10 mouse cellular contexts compared by ENCODE assay signal in genomic region chr7:18950523-18951315, GRCm38 (mm10). TPM values are rescaled to one million over a fixed set of nuclear protein-coding genes. Genes with fewer than 3 reads are reported as not detected.
DNase-seq lines count a peak whose midpoint lies in the region; ATAC-seq and TF ChIP-seq lines count a peak whose summit lies in the region.
"Had no signal": no experiment of that assay in that cellular context is flagged by ENCODE, and none has a peak within 500 bp of the region (broad histone marks: within the 10 kb centered on the region; RNA-seq: fewer than 3 reads in every experiment).

No protein-coding gene starts in this region.

- H3K27ac ChIP-seq in forebrain, postnatal 0 days (ENCODE audit: low read depth, low read length): peak overlapping the region; percentile 76
- H3K27ac ChIP-seq in midbrain, embryonic 15.5 days: peak overlapping the region; percentile 89
- H3K27ac ChIP-seq: embryonic facial prominence, embryonic 13.5 days; heart, embryonic 15.5 days had no signal

- peak overlapping the region; percentile 19; the same call in 1 of the 2 replicates for H3K4me2 ChIP-seq in forebrain, postnatal 0 days (ENCODE audit: low read depth)
- H3K4me2 ChIP-seq in midbrain, embryonic 15.5 days: peak overlapping the region; percentile 33
- H3K4me2 ChIP-seq: embryonic facial prominence, embryonic 13.5 days; heart, embryonic 15.5 days had no signal

- no peak for TF ChIP-seq CTCF in E14TG2a.4 (conservative IDR thresholded peaks at IDR 0.05; ENCODE audit: low read length)
- no peak for TF ChIP-seq CTCF in forebrain, postnatal 0 days (IDR thresholded peaks at IDR 0.05; ENCODE audit: low read depth)

- peak overlapping the region; percentile 68 for H3K4me3 ChIP-seq in E14TG2a.4 (replicated peaks; ENCODE audit: low read length)
- no peak overlapping the region for H3K4me3 ChIP-seq in forebrain, postnatal 0 days (ENCODE audit: low read depth, low read length)
- no peak overlapping the region for H3K4me3 ChIP-seq in midbrain, embryonic 15.5 days
- H3K4me3 ChIP-seq: embryonic facial prominence, embryonic 13.5 days; heart, embryonic 15.5 days had no signal

- 14% methylated on average over 18 of the region's 18 CpGs for WGBS in forebrain, postnatal 0 days
- 12% methylated on average over 18 of the region's 18 CpGs for WGBS in midbrain, embryonic 15.5 days

- peaks cover 28% of the 10 kb centered on the region for H3K27me3 ChIP-seq in E14TG2a.4 (ENCODE audit: insufficient read depth, low read length)
- H3K27me3 ChIP-seq in forebrain, postnatal 0 days (ENCODE audit: insufficient read depth, low read length): no peaks in the 10 kb centered on the region
- H3K27me3 ChIP-seq in midbrain, embryonic 15.5 days (replicated peaks): no peaks in the 10 kb centered on the region

- peak; percentile 72 for ATAC-seq in forebrain, postnatal 0 days
- ATAC-seq in midbrain, embryonic 15.5 days (replicated peaks): peak; percentile 61

- peak; percentile 62 for DNase-seq in WW6 (ENCODE audit: low read depth, low spot score)
- peak; percentile 80 for DNase-seq in forebrain, postnatal 0 days
- no peak for DNase-seq in adrenal gland, postnatal 36 days
- no peak for DNase-seq in frontal cortex, postnatal 36 days (ENCODE audit: low spot score in 2 of 2)
- DNase-seq in layer of hippocampus, adult 9-11 months: no peak

- H3K9me3 ChIP-seq in E14TG2a.4 (ENCODE audit: low read length): no peaks in the 10 kb centered on the region
- H3K9me3 ChIP-seq in forebrain, postnatal 0 days (ENCODE audit: low read length): no peaks in the 10 kb centered on the region
- H3K9me3 ChIP-seq in midbrain, embryonic 15.5 days: no peaks in the 10 kb centered on the region
- H3K9me3 ChIP-seq: embryonic facial prominence, embryonic 13.5 days; heart, embryonic 15.5 days had no signal

- H3K4me1 ChIP-seq in E14TG2a.4 (replicated peaks; ENCODE audit: low read depth, low read length): peaks cover 50% of the 10 kb centered on the region
- H3K4me1 ChIP-seq in forebrain, postnatal 0 days (ENCODE audit: insufficient read depth): peaks cover 19% of the 10 kb centered on the region
- H3K4me1 ChIP-seq in midbrain, embryonic 15.5 days: peaks cover 46% of the 10 kb centered on the region
- H3K4me1 ChIP-seq: embryonic facial prominence, embryonic 13.5 days had no signal

- H3K9ac ChIP-seq in forebrain, postnatal 0 days: peak overlapping the region; percentile 23; the same call in 1 of the 2 replicates
- H3K9ac ChIP-seq in midbrain, embryonic 15.5 days: no peak overlapping the region; the same call in 1 of the 2 replicates
- H3K9ac ChIP-seq: embryonic facial prominence, embryonic 13.5 days; heart, embryonic 15.5 days had no signal

- no peaks in the 10 kb centered on the region for H3K36me3 ChIP-seq in E14TG2a.4 (ENCODE audit: insufficient read depth, low read length)
- H3K36me3 ChIP-seq in forebrain, postnatal 0 days (ENCODE audit: insufficient read depth): peaks cover 54% of the 10 kb centered on the region
- H3K36me3 ChIP-seq in midbrain, embryonic 15.5 days (replicated peaks): peaks cover 15% of the 10 kb centered on the region
- H3K36me3 ChIP-seq: embryonic facial prominence, embryonic 13.5 days; heart, embryonic 15.5 days had no signal

RNA-seq across cellular contexts. Expression of gene Nova2, which starts 25.0 kb away (rescaled TPM):
- total RNA-seq in forebrain, postnatal 0 days (2014; rRNA removed): 15.4 and 19.5 TPM in 2 replicates
- polyA plus RNA-seq in forebrain, postnatal 0 days (2015; fragmentation: Nextera tagmentation; extraction: Ambion mirVana): 7.2 and 11.4 TPM in 2 replicates
- polyA plus RNA-seq in midbrain, embryonic 15.5 days (2015; fragmentation: Nextera tagmentation; extraction: Ambion mirVana): 15.2 and 15.9 TPM in 2 replicates
- total RNA-seq in adrenal gland, postnatal 36 days (2021): 1 to 10 TPM; 3.7 to 5.4 TPM

RNA-seq across cellular contexts. Expression of gene Nanos2, which starts 36.5 kb away (rescaled TPM):
- 1.5 and 2.0 TPM in 2 replicates for total RNA-seq in forebrain, postnatal 0 days (2014; rRNA removed)
- 0.49 and 0.76 TPM in 2 replicates for polyA plus RNA-seq in forebrain, postnatal 0 days (2015; fragmentation: Nextera tagmentation; extraction: Ambion mirVana)
- polyA plus RNA-seq in midbrain, embryonic 15.5 days (2015; fragmentation: Nextera tagmentation; extraction: Ambion mirVana): 0.80 and 1.0 TPM in 2 replicates
- not detected for total RNA-seq in adrenal gland, postnatal 36 days (2021)
- total RNA-seq: adrenal gland, adult 2 months had no signal
- polyA plus RNA-seq: adrenal gland, adult 2 months; embryonic facial prominence, embryonic 13.5 days; heart, embryonic 15.5 days had no signal

RNA-seq across cellular contexts. Expression of gene Mypop, which starts 40.3 kb away (rescaled TPM):
- 12.3 and 13.9 TPM in 2 replicates for total RNA-seq in forebrain, postnatal 0 days (2014; rRNA removed)
- 3.8 and 4.3 TPM in 2 replicates for polyA plus RNA-seq in forebrain, postnatal 0 days (2015; fragmentation: Nextera tagmentation; extraction: Ambion mirVana)
- 5.8 and 6.2 TPM in 2 replicates for polyA plus RNA-seq in midbrain, embryonic 15.5 days (2015; fragmentation: Nextera tagmentation; extraction: Ambion mirVana)
- 10 to 100 TPM; 10.3 to 12.2 TPM for total RNA-seq in adrenal gland, postnatal 36 days (2021)

RNA-seq across cellular contexts. Expression of gene Ccdc61, which starts 40.5 kb away (rescaled TPM):
- total RNA-seq in forebrain, postnatal 0 days (2014; rRNA removed): 12.8 and 17.2 TPM in 2 replicates
- polyA plus RNA-seq in forebrain, postnatal 0 days (2015; fragmentation: Nextera tagmentation; extraction: Ambion mirVana): 21.6 and 23.2 TPM in 2 replicates
- 24.6 and 25.8 TPM in 2 replicates for polyA plus RNA-seq in midbrain, embryonic 15.5 days (2015; fragmentation: Nextera tagmentation; extraction: Ambion mirVana)
- total RNA-seq in adrenal gland, postnatal 36 days (2021): 10 to 100 TPM; 11.5 to 12.1 TPM

RNA-seq across cellular contexts. Expression of gene Irf2bp1, which starts 53.1 kb away (rescaled TPM):
- total RNA-seq in forebrain, postnatal 0 days (2014; rRNA removed): 101 and 129 TPM in 2 replicates
- polyA plus RNA-seq in forebrain, postnatal 0 days (2015; fragmentation: Nextera tagmentation; extraction: Ambion mirVana): 27.0 and 27.2 TPM in 2 replicates
- 33.4 and 40.2 TPM in 2 replicates for polyA plus RNA-seq in midbrain, embryonic 15.5 days (2015; fragmentation: Nextera tagmentation; extraction: Ambion mirVana)
- total RNA-seq in adrenal gland, postnatal 36 days (2021): 10 to 100 TPM; 47.0 to 47.5 TPM

Comparison
In these comparisons a context has a peak if more than half of its experiments do, and no peak if none do; other contexts are left out.
1. DNase-seq: peak in WW6 (single experiment) and forebrain, postnatal 0 days (single experiment); none in adrenal gland, postnatal 36 days (0 of 2), frontal cortex, postnatal 36 days (0 of 2) and layer of hippocampus, adult 9-11 months (single experiment).